Mouse (Mus musculus) MEL (cell line): Measurements from ENCODE around the gene Tmem205.

Source experiments
- CHD2 ChIP-seq: IDR thresholded peaks from 2 replicates; pipeline ENCODE4 v1.6.1; 2011; ENCODE audit warnings: low read length, improper control_type of control experiment
- E2F4 ChIP-seq: IDR thresholded peaks from 2 replicates; pipeline ENCODE4 v1.6.1; 2011; ENCODE audit warnings: low read depth, low read length, improper control_type of control experiment, borderline replicate concordance
- ELF1 ChIP-seq: IDR thresholded peaks from 2 replicates; pipeline ENCODE4 v1.6.1; 2014; ENCODE audit warnings: low read depth, mild to moderate bottlenecking, inconsistent platforms, low read length, improper control_type of control experiment, moderate library complexity
- EP300 ChIP-seq, 2 experiments: IDR thresholded peaks; 2 replicates each; pipeline ENCODE4 v1.6.1; 2011; ENCODE audit warnings: improper control_type of control experiment in 2 of 2, low read length in 2 of 2, low read depth in 1 of 2, mild to moderate bottlenecking in 1 of 2
- ZC3H11A ChIP-seq: IDR thresholded peaks from 2 replicates; pipeline ENCODE4 v1.6.1; 2012; ENCODE audit warnings: low read depth, mild to moderate bottlenecking, inconsistent platforms, low read length, improper control_type of control experiment

- TF ChIP-seq E2F4 (no peak), CHD2 (no peak), EP300 (IDR thresholded peaks at IDR 0.05; ENCODE audit: low read depth in 1 of 2, low read length in 2 of 2) (no peak), ZC3H11A (no peak), ELF1 (no peak)
These were observed 10.4 kb upstream of the Tmem205 start for GRCm38 (mm10) chr9:21937711-21938175.
